Comparison of ENCODE assay signal across 25 mouse cellular contexts in genomic region chr4:102629621-102630020, GRCm38 (mm10).
A peak's percentile ranks its signal among the peaks of the same experiment; 100 is the strongest.
DNase-seq lines count a peak whose midpoint lies in the region; ATAC-seq and TF ChIP-seq lines count a peak whose summit lies in the region.
"Had no signal": no experiment of that assay in that cellular context is flagged by ENCODE, and none has a peak within 500 bp of the region (broad histone marks: within the 10 kb centered on the region; RNA-seq: fewer than 3 reads in every experiment).

No protein-coding gene starts in this region.

- H3K9ac ChIP-seq in CH12.LX (ENCODE audit: insufficient read depth, low read depth): peak overlapping the region; percentile 8; the same call in 1 of the 2 replicates
- H3K9ac ChIP-seq in stomach, postnatal 0 days (ENCODE audit: low read length): no peak overlapping the region
- H3K9ac ChIP-seq: forebrain, postnatal 0 days; hindbrain, embryonic 13.5 days; limb, embryonic 15.5 days; liver, embryonic 14.5 days; midbrain, embryonic 12.5 days; neural tube, embryonic 15.5 days; stomach, embryonic 15.5 days had no signal

- TF ChIP-seq EP300 in CH12.LX (IDR thresholded peaks at IDR 0.05; ENCODE audit: low read length): no peak
- no peak for TF ChIP-seq EP300 in stomach, postnatal 0 days (optimal IDR thresholded peaks at IDR 0.05)

- H3K4me2 ChIP-seq in CH12.LX (ENCODE audit: insufficient read depth, low read depth, poor library complexity, severe bottlenecking): peak overlapping the region; percentile 48; the same call in 1 of the 2 replicates
- H3K4me2 ChIP-seq in stomach, postnatal 0 days (replicated peaks; ENCODE audit: low read depth): no peak overlapping the region
- H3K4me2 ChIP-seq: heart, embryonic 11.5 days; hindbrain, embryonic 13.5 days; limb, embryonic 15.5 days; midbrain, embryonic 12.5 days; neural tube, embryonic 15.5 days; stomach, embryonic 15.5 days had no signal

- H3K79me2 ChIP-seq in CH12.LX (replicated peaks; ENCODE audit: control insufficient read depth, extremely low read depth, insufficient read depth, poor library complexity, severe bottlenecking): no peaks in the 10 kb centered on the region

- TF ChIP-seq RAD21 in CH12.LX (IDR thresholded peaks at IDR 0.05; ENCODE audit: low read depth, low read length): no peak

- no peaks in the 10 kb centered on the region for H3K36me3 ChIP-seq in megakaryocyte, embryonic 14.5 days (replicated peaks; ENCODE audit: low read length)
- no peaks in the 10 kb centered on the region for H3K36me3 ChIP-seq in CH12.LX (replicated peaks in 1 of 2; ENCODE audit: control insufficient read depth in 1 of 2, insufficient read depth in 1 of 2, low read length in 1 of 2)
- H3K36me3 ChIP-seq in embryonic facial prominence, embryonic 10.5 days (replicated peaks): no peaks in the 10 kb centered on the region
- H3K36me3 ChIP-seq in stomach, postnatal 0 days (ENCODE audit: control insufficient read depth, insufficient read depth, low read length): no peaks in the 10 kb centered on the region
- H3K36me3 ChIP-seq: G1E; hindbrain, embryonic 13.5 days; limb, embryonic 15.5 days; midbrain, embryonic 12.5 days; neural tube, embryonic 15.5 days; stomach, embryonic 15.5 days had no signal

- no peak for TF ChIP-seq CTCF in CH12.LX (conservative IDR thresholded peaks at IDR 0.05 in 1 of 2, IDR thresholded peaks at IDR 0.05 in 1 of 2; ENCODE audit: low read depth in 2 of 2, low read length in 2 of 2)
- TF ChIP-seq CTCF in stomach, postnatal 0 days (IDR thresholded peaks at IDR 0.05; ENCODE audit: low read depth): no peak

- H3K27me3 ChIP-seq in megakaryocyte, embryonic 14.5 days (replicated peaks): peaks cover 11% of the 10 kb centered on the region
- H3K27me3 ChIP-seq in CH12.LX (replicated peaks): no peaks in the 10 kb centered on the region
- no peaks in the 10 kb centered on the region for H3K27me3 ChIP-seq in embryonic facial prominence, embryonic 10.5 days (replicated peaks; ENCODE audit: low read depth, poor library complexity, severe bottlenecking)
- H3K27me3 ChIP-seq in stomach, postnatal 0 days (ENCODE audit: control insufficient read depth, insufficient read depth, low read length): no peaks in the 10 kb centered on the region
- H3K27me3 ChIP-seq: hindbrain, embryonic 13.5 days; limb, embryonic 15.5 days; midbrain, embryonic 12.5 days; neural tube, embryonic 15.5 days; stomach, embryonic 15.5 days had no signal

- no peak for ATAC-seq in megakaryocyte, adult 5-6 weeks (ENCODE audit: poor library complexity, severe bottlenecking)
- no peak for ATAC-seq in stomach, postnatal 0 days (ENCODE audit: low FRiP score, low TSS enrichment)
- ATAC-seq: forebrain, postnatal 0 days had no signal

- DNase-seq in CH12.LX (ENCODE audit: extremely low read depth): no peak
- DNase-seq in embryonic facial prominence, embryonic 10.5 days (ENCODE audit: low spot score): peak; percentile 3
- no peak for DNase-seq in stomach, postnatal 0 days (ENCODE audit: low spot score)
- no peak for DNase-seq in left cerebral cortex, adult 11 months (ENCODE audit: low spot score)
- no peak for DNase-seq in adrenal gland, adult (ENCODE audit: inconsistent age in 2 of 2, low spot score in 1 of 2)
- DNase-seq: cerebellum, adult 8-10 months; cerebellum, postnatal 36 days; forebrain, postnatal 0 days; heart, postnatal 14 days; left cerebral cortex, postnatal 4 days; lung, postnatal 4 days; right cerebral cortex, adult 18-20 months; right cerebral cortex, postnatal 4 days; thymus, adult 18-20 months had no signal

- TF ChIP-seq POLR2A in CH12.LX (IDR thresholded peaks at IDR 0.05; ENCODE audit: low read depth, low read length): no peak

- H3K27ac ChIP-seq in CH12.LX (ENCODE audit: insufficient read depth, low read depth): no peak overlapping the region
- H3K27ac ChIP-seq in embryonic facial prominence, embryonic 10.5 days (replicated peaks): no peak overlapping the region
- H3K27ac ChIP-seq in stomach, postnatal 0 days (replicated peaks): no peak overlapping the region
- H3K27ac ChIP-seq: hindbrain, embryonic 13.5 days; kidney, postnatal 0 days; liver, embryonic 14.5 days; midbrain, embryonic 12.5 days; neural tube, embryonic 15.5 days; stomach, embryonic 15.5 days had no signal

- in situ Hi-C loops in CH12.LX (cut with MboI; ENCODE audit: low pct_ligation_motif_present, low pct_unique_long_range_greater_than_20kb, low sequenced_read_pairs): no loop called here

- H3K4me3 ChIP-seq in megakaryocyte, embryonic 14.5 days (replicated peaks): peak overlapping the region; percentile 65
- no peak overlapping the region for H3K4me3 ChIP-seq in CH12.LX (replicated peaks in 1 of 3; ENCODE audit: low read depth in 2 of 3, low read length in 2 of 3, poor library complexity in 1 of 3)
- H3K4me3 ChIP-seq in embryonic facial prominence, embryonic 10.5 days: no peak overlapping the region
- no peak overlapping the region for H3K4me3 ChIP-seq in stomach, postnatal 0 days (ENCODE audit: low read depth, low read length)
- H3K4me3 ChIP-seq: hindbrain, embryonic 13.5 days; limb, embryonic 15.5 days; midbrain, embryonic 12.5 days; neural tube, embryonic 15.5 days; stomach, embryonic 15.5 days had no signal

- H3K9me3 ChIP-seq in megakaryocyte, embryonic 14.5 days: no peaks in the 10 kb centered on the region
- H3K9me3 ChIP-seq in CH12.LX (replicated peaks; ENCODE audit: low read length): no peaks in the 10 kb centered on the region
- no peaks in the 10 kb centered on the region for H3K9me3 ChIP-seq in embryonic facial prominence, embryonic 10.5 days
- H3K9me3 ChIP-seq in stomach, postnatal 0 days (ENCODE audit: control insufficient read depth, low read length): no peaks in the 10 kb centered on the region
- H3K9me3 ChIP-seq: hindbrain, embryonic 13.5 days; limb, embryonic 15.5 days; midbrain, embryonic 12.5 days; neural tube, embryonic 15.5 days; stomach, embryonic 15.5 days had no signal

- WGBS in embryonic facial prominence, embryonic 10.5 days: 86% methylated on average over 4 of the region's 4 CpGs
- WGBS in stomach, postnatal 0 days: 71% methylated on average over 4 of the region's 4 CpGs

- dilution Hi-C loops in CH12.LX (cut with MboI; ENCODE audit: extremely low pct_ligation_motif_present, extremely low pct_unique_long_range_greater_than_20kb, low sequenced_read_pairs): no loop called here

- peaks cover 32% of the 10 kb centered on the region for H3K4me1 ChIP-seq in megakaryocyte, embryonic 14.5 days
- peaks cover 11 to 31% of the 10 kb centered on the region in 2 experiments for H3K4me1 ChIP-seq in CH12.LX (ENCODE audit: control insufficient read depth in 1 of 2, insufficient read depth in 2 of 2)
- peaks cover 7% of the 10 kb centered on the region; the same call in 1 of the 2 replicates for H3K4me1 ChIP-seq in embryonic facial prominence, embryonic 10.5 days
- H3K4me1 ChIP-seq in stomach, postnatal 0 days (replicated peaks; ENCODE audit: control insufficient read depth, insufficient read depth): no peaks in the 10 kb centered on the region
- H3K4me1 ChIP-seq: limb, embryonic 15.5 days; neural tube, embryonic 15.5 days; stomach, embryonic 15.5 days had no signal

TF ChIP-seq in CH12.LX, 34 proteins besides CTCF, POLR2A, EP300 and RAD21:
- no peak for TF ChIP-seq UBTF (IDR thresholded peaks at IDR 0.05; ENCODE audit: low read depth, low read length)
- no peak for TF ChIP-seq CHD2 (IDR thresholded peaks at IDR 0.05; ENCODE audit: low read length)
- no peak for TF ChIP-seq ELF1 (IDR thresholded peaks at IDR 0.05; ENCODE audit: low read depth, low read length)
- no peak for TF ChIP-seq RCOR1 (conservative IDR thresholded peaks at IDR 0.05; ENCODE audit: low read depth, low read length)
- no peak for TF ChIP-seq KAT2A (IDR thresholded peaks at IDR 0.05; ENCODE audit: insufficient replicate concordance, low read length)
- no peak for TF ChIP-seq BHLHE40 (IDR thresholded peaks at IDR 0.05; ENCODE audit: low read depth, low read length)
- TF ChIP-seq TCF12 (IDR thresholded peaks at IDR 0.05; ENCODE audit: low read depth, low read length): no peak
- TF ChIP-seq MAZ (IDR thresholded peaks at IDR 0.05; ENCODE audit: low read depth, low read length): no peak
- no peak for TF ChIP-seq MAX (IDR thresholded peaks at IDR 0.05; ENCODE audit: low read length)
